Mouse (Mus musculus) megakaryocyte-erythroid progenitor cell, adult 5-6 weeks (primary cell): ENCODE results near the gene Sema6c. TPM values are rescaled to one million over a fixed set of nuclear protein-coding genes. Genes with fewer than 3 reads are reported as not detected.
"Not testable (repeated sequence)": the region's sequence is repeated elsewhere in the genome, so short reads cannot be mapped to it uniquely, and the experiment has no call there.

Experiments
- ATAC-seq: replicated peaks from 2 replicates; pipeline ENCODE4 v1.8.0; 2016; ENCODE audit warnings: mild to moderate bottlenecking, inconsistent platforms; ENCODE audit not compliant: severe bottlenecking, poor library complexity, low FRiP score, low TSS enrichment
- total RNA-seq, 2 experiments: library from RNA; stranded (forward) in 1 of 2; stranded (reverse) in 1 of 2; fragments of 200-1000, 215-1000 nt in 1 of 2; fragments of >200 nt in 1 of 2; fragmentation: Nextera tagmentation in 1 of 2; gene quantifications; 2 replicates each; pipeline ENCODE4 v1.2.3; 2014 to 2017

The Sema6c gene
- total RNA-seq (2014; fragmentation: Nextera tagmentation) (0.27 TPM in 1 of 2 replicates, not detected in the other), total RNA-seq (2017) (0.99 TPM in 1 of 2 replicates, not detected in the other)

DNA sequence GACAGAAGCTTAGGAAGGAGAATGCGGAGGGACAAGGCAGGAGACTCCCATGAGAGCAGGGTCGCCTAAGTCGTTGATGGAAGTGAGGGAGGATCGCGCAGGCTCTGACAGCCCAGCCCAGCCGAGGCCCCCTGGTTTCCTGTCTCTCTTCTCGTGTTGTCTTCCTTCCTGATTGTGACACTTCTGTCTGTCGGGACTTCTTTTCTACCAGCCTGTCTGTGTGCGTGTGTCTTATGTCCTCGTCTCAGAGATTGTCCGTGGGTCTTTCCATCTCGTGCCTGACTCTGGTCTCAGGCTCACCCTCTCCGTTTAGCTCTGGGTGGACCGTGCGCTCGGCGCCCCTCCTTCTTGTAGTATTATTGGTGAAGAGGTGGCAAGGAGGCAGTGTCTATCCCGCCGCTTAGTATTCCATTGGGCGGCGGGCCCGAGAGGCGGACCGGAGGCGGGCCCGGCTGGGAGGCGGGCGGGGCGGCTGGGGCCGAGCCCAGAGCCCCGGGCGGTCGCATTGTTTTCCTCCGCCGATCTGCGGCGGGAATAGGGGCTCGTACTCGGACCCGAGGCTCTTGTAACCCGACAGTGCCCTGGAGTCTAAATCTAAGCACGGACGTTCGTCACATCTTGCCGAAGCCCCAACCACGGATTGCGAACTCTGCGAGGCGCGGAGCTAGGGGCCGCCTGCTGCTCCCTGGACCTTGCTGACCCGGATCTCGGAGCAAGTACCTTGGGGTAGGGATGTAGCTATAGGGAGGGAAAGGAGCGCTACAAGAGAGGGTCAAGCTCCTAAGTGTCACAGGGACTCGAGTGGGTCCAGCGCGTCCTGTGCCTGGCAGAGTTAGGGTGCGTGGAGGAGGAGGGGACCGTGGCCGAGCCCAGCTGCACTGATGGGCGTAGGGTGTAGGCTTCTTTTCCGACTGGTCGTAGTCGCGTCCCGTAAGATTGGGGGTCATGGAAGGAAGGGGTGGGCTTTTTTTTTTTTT lies at the start of gene Sema6c:
TSS of gene Sema6c (plus strand) at position 471 of the 977 bp plus-strand sequence.
- peak; percentile 97 for ATAC-seq

DNA sequence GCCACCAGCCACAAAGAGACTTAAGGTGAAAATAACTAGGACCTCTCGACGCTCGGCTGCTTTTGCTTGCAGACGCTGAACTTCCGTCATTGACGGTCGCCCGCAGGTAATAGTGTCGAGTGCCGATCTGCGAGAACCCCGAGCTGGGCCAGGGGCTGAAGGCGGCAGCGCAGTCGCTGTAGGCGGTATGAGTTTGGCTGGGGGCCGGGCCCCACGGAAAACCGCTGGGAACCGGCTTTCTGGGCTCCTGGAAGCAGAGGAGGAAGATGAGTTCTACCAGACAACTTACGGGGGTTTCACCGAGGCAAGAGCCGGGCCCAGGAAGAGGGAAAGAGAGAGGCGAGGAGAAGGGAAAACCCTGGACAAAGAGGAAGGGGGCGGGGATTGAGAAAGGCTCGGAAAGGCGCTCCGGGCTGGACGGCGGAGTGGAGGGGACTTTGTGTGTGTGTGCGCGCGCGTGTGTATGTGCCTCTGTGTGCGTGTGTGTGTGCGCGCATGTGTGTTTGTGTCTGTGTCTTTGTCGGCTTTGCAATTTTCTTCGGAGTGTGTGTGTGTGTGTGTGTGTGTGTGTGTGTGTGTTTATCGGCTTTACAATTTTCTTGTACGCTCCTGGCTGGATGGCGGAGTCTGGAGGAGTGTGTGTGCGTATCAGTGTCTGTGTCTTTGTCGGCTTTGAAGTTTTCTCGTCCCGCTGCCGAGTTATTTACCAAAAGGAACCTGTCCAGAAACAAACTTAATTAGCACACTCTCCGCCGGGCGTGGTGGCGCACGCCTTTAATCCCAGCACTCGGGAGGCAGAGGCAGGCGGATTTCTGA lies 49.1 kb upstream of the Sema6c start, which contains the start of gene Vps72:
TSS of gene Vps72 (plus strand) at position 112 of the 816 bp plus-strand sequence.
- ATAC-seq, result peak; percentile 85

DNA sequence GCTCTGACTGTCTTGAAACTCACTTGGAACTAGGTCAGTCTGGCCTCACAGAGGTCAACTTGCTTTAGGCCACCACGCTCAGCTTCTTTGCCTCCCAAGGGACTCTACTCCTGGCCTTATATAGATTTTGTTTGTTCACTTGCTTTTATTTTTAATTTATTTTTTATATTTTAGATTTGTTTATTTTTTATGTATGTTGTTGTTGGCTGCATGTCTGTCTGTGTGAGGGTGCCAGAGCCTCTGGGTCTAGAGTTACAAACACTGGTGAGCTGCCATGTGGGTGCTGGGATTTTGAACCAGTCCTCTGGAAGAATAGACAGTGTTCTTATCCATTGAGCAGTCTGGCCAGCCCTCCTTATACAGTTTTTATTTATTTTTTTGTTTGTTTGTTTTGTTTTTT lies 47.5 kb upstream of the Sema6c start:
- ATAC-seq, result no peak

- ATAC-seq, result no peak
Observed at GRCm38 (mm10) chr3:95117751-95118150, 42.5 kb upstream of the Sema6c start.

DNA sequence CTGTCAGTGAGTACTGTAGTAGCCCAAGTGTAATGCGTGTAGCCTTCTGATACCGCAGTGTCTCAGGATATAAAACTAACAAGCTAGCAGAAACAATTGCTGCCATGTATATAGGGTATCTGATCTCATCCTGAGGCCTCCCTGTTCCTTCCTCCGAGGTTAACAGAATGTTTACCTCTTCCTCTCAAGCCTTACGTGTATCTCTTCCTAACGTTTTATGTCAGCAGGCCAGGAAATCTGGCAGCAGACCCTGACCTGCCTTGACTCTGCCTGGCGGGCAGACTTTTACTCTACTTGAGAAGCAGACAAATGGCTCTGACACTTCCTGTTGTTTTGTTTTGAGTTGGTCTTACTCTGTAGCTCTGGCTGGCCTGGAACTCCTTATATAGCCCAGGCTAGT lies 38.7 kb upstream of the Sema6c start:
- no peak for ATAC-seq

GRCm38 (mm10) chr3:95124246-95124645 lies 36.0 kb upstream of the Sema6c start, which contains the start of gene Tmod4:
Tmod4 (plus strand) TSS chr3:95124476.
- ATAC-seq, result peak; percentile 71

DNA sequence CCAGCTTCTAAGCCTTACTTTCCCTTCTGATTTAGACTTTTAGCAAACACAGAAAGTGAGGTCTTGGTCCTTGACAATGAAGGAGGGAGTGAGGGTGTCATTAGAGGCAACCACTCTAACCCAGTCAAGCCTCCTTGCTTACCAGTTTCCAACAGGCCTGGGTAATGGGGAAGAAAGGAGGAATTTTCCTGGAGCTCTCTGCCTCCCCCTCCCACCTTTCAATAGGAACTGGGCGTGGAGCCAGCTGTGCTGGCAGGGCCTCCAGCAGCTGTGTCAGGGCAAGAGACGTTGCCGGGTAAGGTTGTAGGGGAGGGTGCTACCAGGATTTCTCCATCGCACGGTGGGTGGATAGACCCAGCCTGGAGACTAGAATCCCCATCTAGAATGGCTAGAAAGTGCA lies 35.3 kb upstream of the Sema6c start:
- 0 out of 2 replicates have a peak, but pooled peaks have one; percentile 9 for ATAC-seq

- ATAC-seq, result no peak
Observed at GRCm38 (mm10) chr3:95129226-95129651, 31.0 kb upstream of the Sema6c start.

- no peak for ATAC-seq
Observed at GRCm38 (mm10) chr3:95130081-95130480, 30.2 kb upstream of the Sema6c start.

DNA sequence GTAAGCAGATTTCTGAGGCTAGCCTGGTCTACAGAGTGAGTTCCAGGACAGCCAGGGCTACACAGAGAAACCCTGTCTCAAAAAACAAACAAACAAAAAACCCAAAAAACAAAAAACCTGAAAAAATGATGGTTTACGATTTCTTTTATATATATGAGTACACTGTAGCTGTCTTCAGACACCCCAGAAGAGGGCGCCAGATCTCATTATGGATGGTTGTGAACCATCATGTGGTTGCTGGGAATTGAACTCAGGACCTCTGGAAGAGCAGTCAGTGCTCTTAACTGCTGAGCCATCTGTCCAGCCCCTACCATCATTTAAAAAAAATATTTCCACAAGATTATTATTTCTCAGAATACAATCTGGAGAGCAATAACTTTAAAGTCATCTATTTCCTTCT lies 27.9 kb upstream of the Sema6c start:
- ATAC-seq, result not testable (repeated sequence)

- ATAC-seq, result no peak
Observed at GRCm38 (mm10) chr3:95133176-95133575, 27.1 kb upstream of the Sema6c start.

DNA sequence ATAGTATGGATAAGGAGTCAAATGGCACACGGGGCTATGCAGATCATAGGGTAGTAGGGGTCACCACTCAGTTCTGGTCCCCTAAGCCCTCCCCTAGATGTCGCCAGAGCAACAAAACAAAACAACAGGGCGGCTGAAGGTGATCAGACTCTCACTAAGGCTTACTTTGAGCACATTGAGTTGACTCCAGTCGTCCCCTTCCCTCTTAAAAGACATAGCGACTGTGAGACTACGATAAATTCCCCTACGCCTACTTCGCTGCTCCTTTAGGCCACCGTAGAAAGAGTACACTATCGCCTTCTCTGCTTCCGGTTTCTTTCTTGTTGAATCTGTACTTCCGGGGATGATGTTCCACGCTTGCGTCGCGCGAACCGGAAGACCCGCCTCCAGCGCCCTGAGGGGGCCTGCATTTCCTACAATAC lies 26.6 kb upstream of the Sema6c start, which contains the start of the genes Scnm1 and Lysmd1:
TSS of gene Scnm1 (minus strand) at position 332 of the 422 bp plus-strand sequence.
TSS of gene Lysmd1 (plus strand) at position 409 of the 422 bp plus-strand sequence.
- peak; percentile 89 for ATAC-seq

DNA sequence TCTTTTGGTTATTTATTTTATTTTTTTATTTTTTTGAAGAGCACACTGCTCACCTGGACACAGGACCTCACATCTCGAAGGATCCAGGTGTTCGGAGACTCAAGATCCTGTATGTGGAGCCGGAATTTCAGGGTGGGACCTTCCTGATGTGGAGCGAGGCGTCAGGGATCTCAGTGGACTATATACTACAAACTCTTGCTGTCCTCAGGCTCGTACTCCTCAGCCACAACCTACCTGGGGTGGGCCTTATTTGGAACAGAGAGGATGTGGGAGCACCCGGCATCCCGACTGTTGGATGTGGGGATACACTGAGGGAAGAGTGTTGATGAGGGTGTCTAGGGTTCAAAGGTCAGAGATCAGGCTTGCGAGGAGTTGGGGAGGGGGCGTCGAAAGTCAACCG lies 26.1 kb upstream of the Sema6c start:
- ATAC-seq, result peak; percentile 31; the same call in 1 of the 2 replicates

GRCm38 (mm10) chr3:95135023-95135422 lies 25.2 kb upstream of the Sema6c start:
- no peak; the same call in 1 of the 2 replicates for ATAC-seq

- 0 out of 2 replicates have a peak, but pooled peaks have one; percentile 25 for ATAC-seq
Observed at GRCm38 (mm10) chr3:95135433-95136052, 24.7 kb upstream of the Sema6c start.

- no peak for ATAC-seq
Observed at GRCm38 (mm10) chr3:95136336-95136735, 23.9 kb upstream of the Sema6c start.

DNA sequence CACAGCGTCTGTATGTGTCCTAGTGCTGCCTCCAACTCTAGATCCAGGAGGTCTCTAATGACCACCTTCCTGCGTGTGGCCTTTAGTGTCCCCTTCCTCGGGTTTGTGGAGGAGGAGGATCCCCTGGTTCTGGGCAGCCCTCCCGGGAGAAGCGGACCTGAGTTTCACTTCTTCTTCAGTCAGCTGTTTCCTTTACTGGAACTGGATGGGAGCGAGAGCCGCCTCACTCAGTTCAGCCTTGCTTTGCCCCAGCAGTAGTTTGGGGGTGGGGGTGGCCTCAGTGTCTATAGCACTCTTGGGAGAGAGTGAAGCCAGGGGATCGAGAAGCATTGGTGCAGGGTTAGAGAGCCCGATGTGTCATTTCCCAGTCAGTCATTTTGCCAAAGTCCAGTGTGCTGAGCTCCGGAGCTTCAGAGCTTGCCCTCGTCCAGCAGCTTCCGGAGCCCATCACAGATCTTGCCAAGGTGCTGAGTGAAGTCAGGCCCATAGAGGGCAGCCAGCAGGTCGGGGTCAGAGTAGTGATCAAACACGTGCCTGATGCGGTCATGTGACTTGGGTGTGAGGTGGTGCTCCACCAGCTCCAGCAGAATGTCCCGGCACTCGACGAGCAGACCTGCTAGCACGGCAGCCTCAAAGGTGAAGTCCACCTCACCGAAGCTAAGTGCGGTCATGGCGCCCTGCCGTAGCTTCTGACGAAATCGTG lies 20.5 kb upstream of the Sema6c start:
- no peak for ATAC-seq

DNA sequence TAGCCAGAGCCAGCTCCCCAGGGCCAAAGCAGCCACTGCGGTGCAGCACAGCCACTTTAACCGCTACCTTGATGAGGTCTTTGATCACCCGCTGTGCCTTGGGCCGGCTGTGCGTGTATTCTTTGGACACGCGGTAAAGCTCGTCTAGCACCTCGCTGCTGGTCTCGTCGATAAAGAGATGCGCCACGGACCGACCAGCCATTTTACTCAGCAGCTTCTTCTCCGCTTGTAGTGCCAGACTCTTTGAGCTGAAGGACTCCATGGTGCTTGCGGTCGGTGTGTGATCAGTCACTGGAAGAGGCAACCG lies 20.0 kb upstream of the Sema6c start:
- ATAC-seq, result no peak

GRCm38 (mm10) chr3:95140795-95141194 lies 19.5 kb upstream of the Sema6c start:
- ATAC-seq, result no peak
